Mouse (Mus musculus) layer of hippocampus, adult 9-11 months (tissue): ENCODE measurements around the gene Glra3.

Source experiments
- DNase-seq: peaks from one replicate; pipeline ENCODE4 v3.0.0; 2022

Gene Glra3

DNA sequence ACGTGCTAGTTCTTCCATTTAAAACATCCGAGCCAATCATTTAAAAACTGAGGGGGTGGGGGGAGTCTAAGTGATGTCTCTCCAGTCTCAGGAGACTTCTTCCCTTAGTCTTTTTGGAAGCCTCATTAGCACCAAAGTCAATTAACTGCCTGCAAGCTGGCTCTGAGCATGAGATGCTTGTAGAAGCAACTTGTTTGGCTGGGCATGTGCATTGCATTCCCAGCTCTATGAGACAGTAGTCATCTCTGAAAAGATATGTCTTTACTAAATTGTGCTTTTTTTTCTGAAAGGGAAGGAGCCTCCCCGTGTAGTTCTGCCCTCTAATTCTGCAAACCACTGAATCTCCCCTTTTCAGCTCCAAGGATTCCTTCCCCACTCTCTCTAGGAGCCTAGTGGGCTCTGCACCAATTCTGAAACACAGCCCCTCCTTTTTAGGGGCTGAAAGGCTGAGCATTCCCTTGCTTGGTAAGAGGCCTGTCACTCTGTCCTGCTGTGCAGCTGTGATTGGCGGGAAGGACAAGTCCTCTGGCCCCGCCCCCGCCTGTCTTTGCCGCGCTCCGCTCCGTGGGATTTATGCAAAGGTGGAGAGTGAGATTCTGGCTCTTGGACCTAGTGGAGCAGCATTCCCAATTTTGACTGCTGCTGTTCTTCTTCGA, at the start of gene Glra3:
Gene Glra3, plus strand, starts transcription at position 591 of the 656 bp plus-strand sequence.
- DNase-seq: peak; percentile 19

DNA sequence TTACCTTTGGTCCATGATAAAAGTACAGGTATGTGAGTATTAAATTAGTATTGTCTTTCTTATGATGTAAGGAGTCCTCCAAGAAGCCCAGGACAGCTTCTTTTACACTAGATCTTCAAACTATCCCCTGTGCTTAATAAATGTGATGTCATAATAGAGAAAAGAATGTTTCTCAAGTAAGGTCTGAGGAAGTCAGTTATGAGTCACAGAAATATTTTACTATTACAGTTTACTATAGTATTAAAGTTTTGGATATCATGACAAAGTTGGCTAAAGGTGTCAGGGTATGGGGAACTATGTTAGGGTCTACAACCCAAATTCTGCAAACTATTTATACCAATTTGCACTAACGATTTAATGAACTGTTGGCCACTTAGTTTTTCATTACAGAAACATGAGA, 33.4 kb upstream of the Glra3 start, which contains the start of gene Adam29:
Gene Adam29, minus strand, starts transcription at position 101 of the 400 bp plus-strand sequence.
- DNase-seq: no peak

DNA sequence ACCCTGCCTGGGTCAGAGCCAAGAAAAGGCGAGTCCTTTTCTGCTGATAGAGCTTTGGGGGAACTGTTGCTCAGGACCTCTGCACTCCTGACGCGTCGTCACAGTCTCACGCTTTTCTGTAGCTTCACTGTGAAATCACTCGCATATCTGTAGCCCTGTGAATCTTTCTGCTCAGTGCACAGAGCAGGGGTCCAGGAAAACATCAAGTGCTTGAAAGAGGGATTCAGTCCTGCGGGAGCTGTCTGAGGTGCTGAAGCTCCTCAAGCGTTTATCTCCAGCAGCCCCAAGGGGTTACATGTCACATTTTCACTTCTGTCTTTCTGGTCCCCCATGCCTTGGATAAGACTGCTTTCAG, 243 bp downstream of the Glra3 start:
- DNase-seq: no peak

DNA sequence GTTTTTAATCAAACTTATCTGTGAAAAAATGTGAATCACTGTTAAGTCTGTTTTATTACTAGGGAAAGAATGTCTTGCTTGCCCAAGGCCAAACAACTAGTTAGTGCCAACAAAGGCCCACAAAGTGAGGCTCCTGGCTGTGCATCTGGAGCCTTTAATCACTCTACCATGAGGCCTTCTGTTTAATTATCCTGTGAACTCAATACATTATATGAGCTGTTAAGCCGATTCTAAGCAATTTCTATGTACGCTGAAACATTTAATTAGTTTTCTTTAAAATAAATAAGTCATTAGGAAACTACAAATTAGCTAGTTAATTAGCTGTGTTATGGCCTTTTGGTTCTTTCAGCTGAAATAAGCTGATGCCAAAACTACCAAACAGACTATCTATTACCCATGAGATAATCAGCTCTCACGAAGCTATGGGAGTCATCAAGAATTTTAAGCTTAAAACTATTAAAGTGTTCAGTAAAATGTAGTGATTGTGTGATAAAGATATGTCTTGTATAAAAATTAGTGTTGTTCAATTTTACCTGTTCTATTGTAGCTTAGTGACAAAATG, 24.6 kb downstream of the Glra3 start:
- DNase-seq: no peak

DNA sequence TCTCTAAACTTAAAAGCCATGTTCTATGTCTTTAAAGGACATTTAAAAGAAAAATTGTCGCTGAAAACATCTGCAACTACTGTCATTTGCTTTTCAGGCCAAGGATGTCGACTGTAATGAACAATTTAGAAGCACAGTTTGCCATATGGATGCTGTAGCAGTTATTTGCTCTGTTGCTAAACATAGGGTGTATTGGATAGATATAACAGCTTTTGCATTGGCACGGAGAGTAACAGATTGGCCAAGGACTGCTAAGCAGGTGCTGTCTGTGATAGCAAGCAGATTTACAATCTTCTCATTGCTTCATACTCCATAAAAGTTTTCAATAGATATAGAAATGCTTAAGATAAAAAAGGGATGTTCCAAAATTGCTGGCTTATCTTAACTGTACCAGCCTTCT, 57.6 kb downstream of the Glra3 start:
- DNase-seq: peak; percentile 65

DNA sequence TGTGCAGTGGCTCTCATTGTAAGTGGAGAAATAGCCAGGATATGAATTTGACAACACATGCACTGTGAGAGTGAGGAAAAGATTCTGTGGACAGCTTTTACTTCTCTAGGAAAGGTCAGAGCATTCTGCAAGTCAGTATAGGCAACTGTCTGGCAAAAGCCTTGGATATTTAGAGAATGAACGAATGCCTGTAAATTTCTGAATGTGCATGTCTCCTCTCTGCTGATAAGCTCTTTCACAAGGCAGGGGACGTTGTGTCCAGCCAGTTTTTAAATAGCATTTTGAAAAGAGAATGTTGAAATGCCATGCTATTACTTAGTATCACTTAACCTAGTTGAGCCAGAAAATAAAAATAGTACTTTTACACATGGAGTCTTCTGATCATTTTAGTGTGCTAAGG, 114.1 kb downstream of the Glra3 start:
- DNase-seq: no peak

DNA sequence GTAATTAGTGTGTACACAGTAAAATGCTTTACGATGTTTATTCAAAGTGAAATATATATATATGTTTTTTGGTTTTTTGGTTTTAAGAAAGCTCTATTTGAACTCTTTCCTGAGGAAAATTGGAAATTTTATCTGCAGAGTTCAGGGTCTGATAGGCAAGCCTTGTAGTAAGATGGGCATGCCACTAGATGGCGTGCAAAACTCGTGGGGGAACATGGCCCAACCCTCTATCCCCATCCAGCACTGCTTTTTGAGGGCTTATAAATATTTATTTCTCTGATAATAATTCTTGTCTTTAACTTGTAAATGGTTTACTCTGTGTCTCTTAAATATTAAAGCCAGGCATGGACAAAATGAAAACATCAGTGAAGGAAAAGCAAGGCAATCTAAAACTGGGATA, 122.8 kb downstream of the Glra3 start:
- no peak for DNase-seq

DNA sequence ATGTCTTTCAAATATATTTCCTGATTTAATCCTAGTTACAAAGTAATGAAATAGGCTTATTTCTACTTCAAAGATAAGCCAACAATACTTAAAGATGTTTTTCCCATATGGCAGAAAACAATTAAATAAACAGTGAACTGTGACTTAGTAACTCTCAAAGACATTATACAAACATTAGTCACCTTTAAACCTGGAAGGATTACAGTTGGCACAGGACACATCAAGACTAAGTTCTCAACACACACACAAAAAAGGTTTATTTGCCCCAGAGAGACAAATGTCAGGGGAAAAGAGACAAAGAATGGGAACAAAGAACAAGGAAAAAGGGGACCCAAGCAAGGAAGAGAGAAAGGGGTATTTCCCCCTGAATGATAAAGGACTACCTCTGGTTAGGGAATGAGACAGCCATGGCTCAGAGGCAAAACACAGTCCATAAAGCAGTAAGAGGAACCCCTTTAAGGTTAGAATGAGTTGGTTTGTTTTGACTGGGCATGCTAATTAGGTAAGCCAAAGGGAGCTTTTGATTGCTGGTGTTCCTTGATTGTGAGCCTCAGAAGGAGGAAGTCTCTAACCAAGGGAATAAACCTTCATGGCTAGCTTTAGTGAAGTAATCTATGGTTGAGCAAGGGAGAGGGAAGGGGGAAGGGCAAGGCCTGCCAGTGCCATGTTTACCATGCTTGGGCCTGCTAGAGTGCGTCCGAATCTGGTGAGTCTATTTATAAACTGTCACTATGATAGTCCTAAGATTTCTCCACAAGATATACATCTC, 130.4 kb downstream of the Glra3 start:
- DNase-seq: no peak

DNA sequence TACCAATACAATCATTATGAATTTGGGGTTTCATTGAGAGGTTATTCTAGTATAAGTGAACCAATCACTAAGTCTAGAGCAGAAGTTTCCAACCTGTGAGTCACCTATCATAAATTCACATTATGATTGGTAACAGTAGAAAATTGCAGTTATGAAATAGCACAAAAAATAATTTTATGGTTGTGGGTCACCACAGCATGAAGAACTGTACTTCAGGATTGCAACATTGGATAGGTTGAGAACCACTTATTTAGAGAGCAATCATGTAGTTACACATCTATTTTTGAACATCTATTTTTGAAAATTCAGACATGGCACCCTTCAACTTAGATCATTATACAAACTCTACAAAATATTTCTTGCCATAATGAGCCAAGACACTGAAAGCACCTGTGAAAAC, 143.4 kb downstream of the Glra3 start:
- DNase-seq: no peak

DNA sequence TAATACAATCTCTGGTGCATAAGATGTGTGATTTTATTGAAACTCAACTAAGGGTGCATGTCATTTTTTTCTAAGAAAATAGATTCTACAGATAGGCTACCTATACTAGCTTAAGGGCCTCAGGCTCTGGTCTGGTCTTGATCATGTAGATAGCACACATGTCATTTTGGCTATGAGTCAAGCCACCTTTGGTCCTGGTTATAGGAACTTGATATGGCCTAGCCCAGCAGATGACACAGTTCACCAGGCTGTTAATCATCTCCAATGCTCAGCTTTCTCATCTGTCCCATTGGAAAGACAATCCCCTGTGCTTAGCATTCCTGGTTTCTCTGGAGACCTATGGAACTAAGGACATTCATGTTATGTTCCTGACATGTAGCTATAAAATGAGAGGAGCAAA, 154.1 kb downstream of the Glra3 start:
- no peak for DNase-seq

DNA sequence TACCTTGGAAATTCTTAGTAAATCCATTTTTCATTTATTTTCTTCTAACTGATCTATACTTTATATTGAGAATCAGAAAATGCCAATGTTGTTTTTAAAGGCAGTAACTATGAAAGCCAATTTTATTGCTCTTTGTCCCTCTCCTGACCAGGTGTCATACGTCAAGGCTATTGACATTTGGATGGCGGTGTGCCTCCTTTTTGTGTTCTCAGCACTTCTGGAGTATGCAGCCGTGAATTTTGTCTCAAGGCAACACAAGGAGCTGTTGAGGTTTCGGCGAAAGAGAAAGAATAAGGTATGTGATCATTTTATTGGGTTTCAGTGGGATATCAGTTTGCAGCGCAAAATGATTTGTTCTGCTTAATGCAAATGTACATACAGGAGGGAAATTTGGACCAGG, 170.0 kb downstream of the Glra3 start:
- DNase-seq: no peak

DNA sequence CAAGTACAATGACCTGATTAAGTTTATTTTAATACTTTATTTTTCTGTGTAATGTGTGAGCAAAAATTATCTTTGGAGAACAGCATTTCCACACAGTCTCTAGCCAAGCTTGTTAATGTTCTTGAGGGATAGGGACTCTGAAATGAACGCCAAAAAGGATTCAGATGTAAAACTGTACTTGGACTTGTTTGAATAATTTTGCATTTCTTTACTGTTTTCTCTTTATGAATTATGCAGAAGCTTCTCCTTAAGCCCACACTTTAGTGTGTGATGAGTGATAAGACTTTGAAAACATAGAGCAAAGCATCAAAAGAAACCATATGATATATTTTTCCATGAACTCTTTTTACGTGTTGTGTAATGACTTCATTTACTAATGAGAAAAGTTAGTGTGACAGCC, 189.1 kb downstream of the Glra3 start:
- DNase-seq: no peak

DNA sequence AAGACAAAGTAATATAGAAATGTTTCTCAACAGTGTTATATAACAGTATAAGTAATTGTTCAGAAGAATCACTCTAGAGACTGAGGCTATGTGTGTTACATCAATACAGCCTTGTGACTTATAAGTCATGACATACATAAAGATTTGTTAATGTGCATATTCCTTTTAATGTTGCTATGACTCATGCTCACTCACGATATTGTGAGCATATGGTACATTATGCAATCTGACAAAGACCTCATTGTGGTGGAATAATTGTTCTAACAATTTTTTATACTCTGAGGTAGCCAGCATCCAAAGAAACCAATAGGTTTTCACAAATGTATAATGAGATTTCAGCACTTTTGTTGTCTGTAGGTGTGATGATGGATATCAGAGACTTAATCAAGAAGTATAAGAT, 210.4 kb downstream of the Glra3 start:
- no peak for DNase-seq

DNA sequence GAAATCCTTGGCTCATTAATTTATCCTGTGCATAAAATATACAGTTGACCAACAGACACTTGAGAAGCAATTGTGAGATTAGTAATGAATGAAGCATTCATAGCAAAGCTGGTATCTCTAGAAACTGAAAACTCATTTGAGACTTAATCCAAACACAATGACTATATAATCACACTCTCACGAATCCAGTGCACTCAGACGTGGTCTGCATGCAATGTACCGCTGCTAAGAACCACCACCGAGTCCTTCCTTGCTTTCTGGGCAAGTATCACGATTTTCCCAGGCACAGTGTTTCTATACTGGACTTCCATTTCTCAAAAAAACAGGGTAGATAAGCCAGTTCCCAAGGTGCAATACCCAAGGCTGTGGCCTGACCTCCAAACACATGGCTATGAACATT, 211.3 kb downstream of the Glra3 start:
- no peak for DNase-seq

DNA sequence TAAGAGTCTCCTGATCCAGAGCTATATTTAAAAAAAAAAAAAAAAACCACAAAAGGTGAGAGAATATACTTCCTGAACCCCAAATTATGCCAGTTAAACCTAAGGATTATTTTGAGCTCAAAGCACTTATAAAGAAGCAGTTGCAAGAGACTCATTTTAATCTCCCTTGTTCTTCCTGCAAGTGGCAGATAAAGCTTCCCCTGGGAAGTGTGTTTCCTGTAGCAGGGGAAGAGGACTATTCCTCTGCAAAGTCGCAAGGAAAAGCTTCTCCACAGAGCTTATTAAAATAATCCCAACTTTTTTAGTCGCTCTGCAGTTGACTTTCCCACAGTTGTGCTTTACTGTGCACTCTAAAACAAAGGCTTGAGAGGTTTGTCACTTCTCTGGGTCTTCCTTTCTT, 218.7 kb downstream of the Glra3 start:
- no peak for DNase-seq
